Mouse (Mus musculus) layer of hippocampus, adult 9-10 months (tissue): ENCODE data around the gene Lsm12.

Experiments used
- DNase-seq: peaks from one replicate; pipeline ENCODE4 v3.0.0; 2022; ENCODE audit warnings: low spot score

Lsm12 gene

GRCm38 (mm10) chr11:102216056-102216885, 31.2 kb upstream of the Lsm12 start:
- no peak for DNase-seq

GRCm38 (mm10) chr11:102215511-102215910, 30.4 kb upstream of the Lsm12 start:
- no peak for DNase-seq

GRCm38 (mm10) chr11:102214430-102215156, 29.5 kb upstream of the Lsm12 start:
- DNase-seq = no peak

- DNase-seq = no peak
Measured at GRCm38 (mm10) chr11:102211936-102212341, 26.8 kb upstream of the Lsm12 start.

GRCm38 (mm10) chr11:102211011-102211410, 25.9 kb upstream of the Lsm12 start:
- no peak for DNase-seq

GRCm38 (mm10) chr11:102210185-102210584, 25.1 kb upstream of the Lsm12 start:
- DNase-seq = no peak

- DNase-seq = no peak
Measured at GRCm38 (mm10) chr11:102209742-102210141, 24.6 kb upstream of the Lsm12 start.

- DNase-seq = no peak
Measured at GRCm38 (mm10) chr11:102208846-102209245, 23.8 kb upstream of the Lsm12 start.

GRCm38 (mm10) chr11:102207825-102208777, 23.0 kb upstream of the Lsm12 start:
- DNase-seq = no peak

GRCm38 (mm10) chr11:102206481-102206880, 21.4 kb upstream of the Lsm12 start:
- DNase-seq = no peak

- DNase-seq = no peak
Measured at GRCm38 (mm10) chr11:102201408-102201821, 16.3 kb upstream of the Lsm12 start.

- DNase-seq = no peak
Measured at GRCm38 (mm10) chr11:102199856-102200255, 14.8 kb upstream of the Lsm12 start.

- DNase-seq = no peak
Measured at GRCm38 (mm10) chr11:102198245-102198644, 13.1 kb upstream of the Lsm12 start.

- no peak for DNase-seq
Measured at GRCm38 (mm10) chr11:102196018-102196797, 11.1 kb upstream of the Lsm12 start.

GRCm38 (mm10) chr11:102193657-102194440, 8.8 kb upstream of the Lsm12 start:
- no peak for DNase-seq

GRCm38 (mm10) chr11:102190848-102191247, 5.8 kb upstream of the Lsm12 start:
- no peak for DNase-seq

GRCm38 (mm10) chr11:102189461-102190436, 4.7 kb upstream of the Lsm12 start, which contains the start of gene G6pc3:
Gene G6pc3, plus strand, starts transcription at chr11:102189620.
- DNase-seq = peak; percentile 82

- DNase-seq = no peak
Measured at GRCm38 (mm10) chr11:102188980-102189379, 3.9 kb upstream of the Lsm12 start.

- no peak for DNase-seq
Measured at GRCm38 (mm10) chr11:102186235-102186634, 1.1 kb upstream of the Lsm12 start.
